Mouse (Mus musculus) kidney, embryonic 16.5 days (tissue): ENCODE data around the gene Retreg3. TPM values are rescaled to one million over a fixed set of nuclear protein-coding genes. Genes with fewer than 3 reads are reported as not detected.

Experiments used
- ATAC-seq: fragments of 200-750 bp; cut with Nextera tagmentation; 2 replicates; pipeline ENCODE4 v1.8.0; 2017; ENCODE audit warnings: moderate TSS enrichment; ENCODE audit not compliant: low FRiP score, low TSS enrichment
- H3K27ac ChIP-seq: fragments of 300-500 bp; sonication (generic); 2 replicates; pipeline ENCODE4 v1.5.1; 2014; ENCODE audit warnings: low read length
- H3K27me3 ChIP-seq: fragments of 300-500 bp; sonication (generic); 2 replicates; pipeline ENCODE4 v1.6.1; 2014; ENCODE audit warnings: low read length, control low read depth, mixed read lengths; ENCODE audit not compliant: insufficient read depth
- H3K36me3 ChIP-seq: fragments of 300-500 bp; sonication (generic); 2 replicates; pipeline ENCODE4 v1.6.1; 2014; ENCODE audit warnings: low read length, control low read depth, mixed read lengths; ENCODE audit not compliant: insufficient read depth
- H3K4me1 ChIP-seq: fragments of 300-500 bp; sonication (generic); 2 replicates; pipeline ENCODE4 v1.6.1; 2014; ENCODE audit warnings: low read length, control low read depth, mixed read lengths; ENCODE audit not compliant: insufficient read depth
- H3K4me2 ChIP-seq: fragments of 300-500 bp; sonication (generic); replicated peaks from 2 replicates; pipeline ENCODE4 v1.6.1; 2014; ENCODE audit warnings: low read depth, low read length
- H3K4me3 ChIP-seq: fragments of 300-500 bp; sonication (generic); 2 replicates; pipeline ENCODE4 v1.5.1; 2014; ENCODE audit warnings: mild to moderate bottlenecking, low read length
- H3K9ac ChIP-seq: fragments of 300-500 bp; sonication (generic); replicated peaks from 2 replicates; pipeline ENCODE4 v1.6.1; 2014; ENCODE audit warnings: low read length
- H3K9me3 ChIP-seq: fragments of 300-500 bp; sonication (generic); 2 replicates; pipeline ENCODE4 v1.6.1; 2016; ENCODE audit warnings: low read length, control low read depth
- WGBS: fragments of 180-500 bp; shearing (Covaris S2); extraction: QIAGEN DNeasy Blood & Tissue Kit; methylation state at CpG from one replicate; pipeline ENCODE4 v1.1.7; 2014; 5-methylcytosine and 5-hydroxymethylcytosine counted together
- polyA plus RNA-seq: library from polyadenylated mRNA; unstranded; fragments of >200 nt; fragmentation: Nextera tagmentation; extraction: Ambion mirVana; gene quantifications from 2 replicates; pipeline ENCODE4 v1.2.1, GENCODE M21; 2015

Gene Retreg3
- 21.9 and 23.2 TPM in 2 replicates for polyA plus RNA-seq

GRCm38 (mm10) chr11:101119761-101120544, at the start of gene Retreg3, which contains the start of gene Tubg1:
Gene Retreg3 (minus strand): TSS chr11:101119893.
Gene Tubg1 (plus strand): TSS chr11:101119938.
- Histone ChIP-seq H3K27me3 (no peaks in the 10 kb centered on the region), H3K36me3 (peaks cover 16% of the 10 kb centered on the region; the same call in 1 of the 2 replicates), H3K27ac (peak within 1 kb of the TSS; percentile 93), H3K4me3 (peak within 1 kb of the TSS; percentile 96), H3K9me3 (no peaks in the 10 kb centered on the region), H3K4me1 (peaks cover 41% of the 10 kb centered on the region), H3K9ac (peak within 1 kb of the TSS; percentile 94), H3K4me2 (peak within 1 kb of the TSS; percentile 95)
- ATAC-seq: peak; percentile 96
- WGBS: under 1% methylated on average over 61 of the region's 61 CpGs

- Histone ChIP-seq H3K4me2 (peak overlapping the region; percentile 96), H3K9me3 (no peaks in the 10 kb centered on the region), H3K9ac (peak overlapping the region; percentile 76; the same call in 1 of the 2 replicates), H3K4me1 (peaks cover 71% of the 10 kb centered on the region), H3K27me3 (peaks cover 15% of the 10 kb centered on the region; the same call in 1 of the 2 replicates), H3K4me3 (peak overlapping the region; percentile 77), H3K27ac (no peak overlapping the region), H3K36me3 (peaks cover 33% of the 10 kb centered on the region)
- 57% methylated on average over 18 of the region's 18 CpGs for WGBS
- ATAC-seq: no peak
Observed at GRCm38 (mm10) chr11:101168301-101168980, 48.7 kb upstream of the Retreg3 start.

- Histone ChIP-seq H3K4me2 (peak overlapping the region; percentile 96), H3K4me1 (peaks cover 71% of the 10 kb centered on the region), H3K36me3 (peaks cover 36% of the 10 kb centered on the region), H3K27ac (no peak overlapping the region), H3K9ac (0 out of 2 replicates have a peak overlapping the region, but pooled peaks have one; percentile 1), H3K27me3 (peaks cover 17% of the 10 kb centered on the region; the same call in 1 of the 2 replicates), H3K9me3 (no peaks in the 10 kb centered on the region), H3K4me3 (peak overlapping the region; percentile 77; the same call in 1 of the 2 replicates)
- 50% methylated on average over 8 of the region's 8 CpGs for WGBS
- ATAC-seq: no peak
Observed at GRCm38 (mm10) chr11:101167963-101168300, 48.2 kb upstream of the Retreg3 start.

- H3K9ac ChIP-seq: 0 out of 2 replicates have a peak overlapping the region, but pooled peaks have one; percentile 1
- no peak overlapping the region for H3K4me3 ChIP-seq
- peaks cover 17% of the 10 kb centered on the region; the same call in 1 of the 2 replicates for H3K27me3 ChIP-seq
- no peak for ATAC-seq
- H3K9me3 ChIP-seq: no peaks in the 10 kb centered on the region
- H3K36me3 ChIP-seq: peaks cover 36% of the 10 kb centered on the region
- H3K27ac ChIP-seq: no peak overlapping the region
- peaks cover 69% of the 10 kb centered on the region for H3K4me1 ChIP-seq
- WGBS: 58% methylated on average over 19 of the region's 19 CpGs
- 0 out of 2 replicates have a peak overlapping the region, but pooled peaks have one; percentile 96 for H3K4me2 ChIP-seq
Observed at GRCm38 (mm10) chr11:101167211-101167962, 47.7 kb upstream of the Retreg3 start.

- Histone ChIP-seq H3K9me3 (no peaks in the 10 kb centered on the region), H3K4me2 (no peak overlapping the region), H3K27me3 (peaks cover 17% of the 10 kb centered on the region; the same call in 1 of the 2 replicates), H3K36me3 (peaks cover 44% of the 10 kb centered on the region), H3K27ac (no peak overlapping the region), H3K4me3 (no peak overlapping the region), H3K9ac (no peak overlapping the region), H3K4me1 (peaks cover 66% of the 10 kb centered on the region)
- no peak for ATAC-seq
- WGBS: 67% methylated on average over 14 of the region's 14 CpGs
Observed at GRCm38 (mm10) chr11:101166357-101166756, 46.7 kb upstream of the Retreg3 start.

- Histone ChIP-seq H3K4me2 (peak overlapping the region; percentile 59), H3K27ac (no peak overlapping the region), H3K36me3 (peaks cover 44% of the 10 kb centered on the region), H3K9me3 (no peaks in the 10 kb centered on the region), H3K27me3 (peaks cover 17% of the 10 kb centered on the region; the same call in 1 of the 2 replicates), H3K9ac (0 out of 2 replicates have a peak overlapping the region, but pooled peaks have one; percentile 48), H3K4me1 (peaks cover 63% of the 10 kb centered on the region), H3K4me3 (0 out of 2 replicates have a peak overlapping the region, but pooled peaks have one; percentile 35)
- 0 out of 2 replicates have a peak, but pooled peaks have one; percentile 27 for ATAC-seq
- WGBS: 33% methylated on average over 33 of the region's 35 CpGs
Observed at GRCm38 (mm10) chr11:101164677-101165580, 45.2 kb upstream of the Retreg3 start.

- Histone ChIP-seq H3K4me3 (peak overlapping the region; percentile 35), H3K4me2 (peak overlapping the region; percentile 59)
Observed at GRCm38 (mm10) chr11:101164351-101164665, 44.6 kb upstream of the Retreg3 start.

GRCm38 (mm10) chr11:101163476-101164350, 44.0 kb upstream of the Retreg3 start:
- WGBS: 31% methylated on average over 48 of the region's 49 CpGs
- peak overlapping the region; percentile 59 for H3K4me2 ChIP-seq
- H3K9ac ChIP-seq: peak overlapping the region; percentile 48; the same call in 1 of the 2 replicates

More at GRCm38 (mm10) chr11:101164351-101164665, 44.6 kb upstream of the Retreg3 start:
- WGBS: 22% methylated on average over 21 of the region's 21 CpGs
- Histone ChIP-seq H3K4me1 (peaks cover 57% of the 10 kb centered on the region), H3K27ac (no peak overlapping the region), H3K27me3 (peaks cover 17% of the 10 kb centered on the region; the same call in 1 of the 2 replicates), H3K36me3 (peaks cover 44% of the 10 kb centered on the region), H3K9me3 (no peaks in the 10 kb centered on the region), H3K9ac (peak overlapping the region; percentile 48; the same call in 1 of the 2 replicates)
- ATAC-seq: no peak

More at GRCm38 (mm10) chr11:101163476-101164350, 44.0 kb upstream of the Retreg3 start:
- H3K36me3 ChIP-seq: peaks cover 44% of the 10 kb centered on the region
- H3K27me3 ChIP-seq: peaks cover 17% of the 10 kb centered on the region; the same call in 1 of the 2 replicates
- H3K4me1 ChIP-seq: peaks cover 51% of the 10 kb centered on the region
- H3K9me3 ChIP-seq: no peaks in the 10 kb centered on the region
- ATAC-seq: 0 out of 2 replicates have a peak, but pooled peaks have one; percentile 3
- H3K4me3 ChIP-seq: peak overlapping the region; percentile 35
- H3K27ac ChIP-seq: no peak overlapping the region
